8 mouse cellular contexts compared by ENCODE assay signal in genomic region chr10:80102216-80102915, GRCm38 (mm10). TPM values are rescaled to one million over a fixed set of nuclear protein-coding genes. Genes with fewer than 3 reads are reported as not detected.
DNase-seq lines count a peak whose midpoint lies in the region; ATAC-seq lines count a peak whose summit lies in the region.

No protein-coding gene starts in this region.

- H3K36me3 ChIP-seq in limb, embryonic 13.5 days: no peaks in the 10 kb centered on the region; the same call in 1 of the 2 replicates
- H3K36me3 ChIP-seq in midbrain, embryonic 15.5 days (replicated peaks): no peaks in the 10 kb centered on the region

- no peaks in the 10 kb centered on the region for H3K9me3 ChIP-seq in limb, embryonic 13.5 days
- H3K9me3 ChIP-seq in midbrain, embryonic 15.5 days: no peaks in the 10 kb centered on the region

- peak overlapping the region; percentile 92 for H3K4me3 ChIP-seq in limb, embryonic 13.5 days
- H3K4me3 ChIP-seq in midbrain, embryonic 15.5 days: peak overlapping the region; percentile 88

- H3K4me2 ChIP-seq in limb, embryonic 13.5 days (replicated peaks): peak overlapping the region; percentile 90
- H3K4me2 ChIP-seq in midbrain, embryonic 15.5 days: peak overlapping the region; percentile 93

- peak; percentile 67 for ATAC-seq in granulocyte monocyte progenitor cell, adult 5-6 weeks (replicated peaks; ENCODE audit: poor library complexity, severe bottlenecking)
- ATAC-seq in limb, embryonic 13.5 days (ENCODE audit: low FRiP score, low read depth): peak; percentile 86
- peak; percentile 87 for ATAC-seq in midbrain, embryonic 15.5 days (replicated peaks)

- H3K9ac ChIP-seq in limb, embryonic 13.5 days: peak overlapping the region; percentile 88
- peak overlapping the region; percentile 82 for H3K9ac ChIP-seq in midbrain, embryonic 15.5 days

- no peak overlapping the region; the same call in 1 of the 2 replicates for H3K27ac ChIP-seq in limb, embryonic 13.5 days
- peak overlapping the region; percentile 70 for H3K27ac ChIP-seq in midbrain, embryonic 15.5 days

- under 1% methylated on average over 59 of the region's 59 CpGs for WGBS in limb, embryonic 13.5 days
- under 1% methylated on average over 57 of the region's 59 CpGs for WGBS in midbrain, embryonic 15.5 days

- H3K27me3 ChIP-seq in limb, embryonic 13.5 days: no peaks in the 10 kb centered on the region
- H3K27me3 ChIP-seq in midbrain, embryonic 15.5 days (replicated peaks): no peaks in the 10 kb centered on the region

- DNase-seq in layer of hippocampus, adult 11-12 months (ENCODE audit: low spot score): peak; percentile 85
- no peak for DNase-seq in layer of hippocampus, adult 9-10 months (ENCODE audit: low spot score)
- peak; percentile 86 for DNase-seq in embryo, embryonic 9.5 days (ENCODE audit: extremely low spot score)
- peak; percentile 85 for DNase-seq in kidney, adult 11 months
- DNase-seq in spleen, adult 18-20 months: peak; percentile 82 to 92

- peaks cover 35% of the 10 kb centered on the region for H3K4me1 ChIP-seq in limb, embryonic 13.5 days
- peaks cover 23% of the 10 kb centered on the region for H3K4me1 ChIP-seq in midbrain, embryonic 15.5 days

RNA-seq across cellular contexts. Expression of gene Sbno2, which starts 3.0 kb away (rescaled TPM):
- 42.4 and 43.6 TPM in 2 replicates for total RNA-seq in granulocyte monocyte progenitor cell, adult 5-6 weeks (2014; fragmentation: Nextera tagmentation)
- total RNA-seq in granulocyte monocyte progenitor cell, adult 5-6 weeks (2017): 18.0 and 24.5 TPM in 2 replicates
- 13.5 and 15.2 TPM in 2 replicates for polyA plus RNA-seq in limb, embryonic 13.5 days (2015; fragmentation: Nextera tagmentation; extraction: Ambion mirVana)
- 13.8 and 16.8 TPM in 2 replicates for polyA plus RNA-seq in midbrain, embryonic 15.5 days (2015; fragmentation: Nextera tagmentation; extraction: Ambion mirVana)

RNA-seq across cellular contexts. Expression of gene Stk11, which starts 13.2 kb away (rescaled TPM):
- 94.5 and 150 TPM in 2 replicates for total RNA-seq in granulocyte monocyte progenitor cell, adult 5-6 weeks (2014; fragmentation: Nextera tagmentation)
- total RNA-seq in granulocyte monocyte progenitor cell, adult 5-6 weeks (2017): 121 and 132 TPM in 2 replicates
- 17.1 and 17.4 TPM in 2 replicates for polyA plus RNA-seq in limb, embryonic 13.5 days (2015; fragmentation: Nextera tagmentation; extraction: Ambion mirVana)
- polyA plus RNA-seq in midbrain, embryonic 15.5 days (2015; fragmentation: Nextera tagmentation; extraction: Ambion mirVana): 19.6 and 20.5 TPM in 2 replicates

RNA-seq across cellular contexts. Expression of gene Atp5d, which starts 36.1 kb away (rescaled TPM):
- 193 and 253 TPM in 2 replicates for total RNA-seq in granulocyte monocyte progenitor cell, adult 5-6 weeks (2014; fragmentation: Nextera tagmentation)
- total RNA-seq in granulocyte monocyte progenitor cell, adult 5-6 weeks (2017): 47.4 and 49.6 TPM in 2 replicates
- polyA plus RNA-seq in limb, embryonic 13.5 days (2015; fragmentation: Nextera tagmentation; extraction: Ambion mirVana): 456 and 475 TPM in 2 replicates
- polyA plus RNA-seq in midbrain, embryonic 15.5 days (2015; fragmentation: Nextera tagmentation; extraction: Ambion mirVana): 444 and 468 TPM in 2 replicates

RNA-seq across cellular contexts. Expression of gene Cbarp, which starts 38.3 kb away (rescaled TPM):
- 0.73 and 5.3 TPM in 2 replicates for total RNA-seq in granulocyte monocyte progenitor cell, adult 5-6 weeks (2014; fragmentation: Nextera tagmentation)
- 0.36 TPM in 1 of 2 replicates, not detected in the other for total RNA-seq in granulocyte monocyte progenitor cell, adult 5-6 weeks (2017)
- polyA plus RNA-seq in limb, embryonic 13.5 days (2015; fragmentation: Nextera tagmentation; extraction: Ambion mirVana): 7.4 and 8.1 TPM in 2 replicates
- 65.7 and 66.9 TPM in 2 replicates for polyA plus RNA-seq in midbrain, embryonic 15.5 days (2015; fragmentation: Nextera tagmentation; extraction: Ambion mirVana)

RNA-seq across cellular contexts. Expression of gene Midn, which starts 45.7 kb away (rescaled TPM):
- 26.7 and 36.8 TPM in 2 replicates for total RNA-seq in granulocyte monocyte progenitor cell, adult 5-6 weeks (2014; fragmentation: Nextera tagmentation)
- 10.0 and 17.4 TPM in 2 replicates for total RNA-seq in granulocyte monocyte progenitor cell, adult 5-6 weeks (2017)
- polyA plus RNA-seq in limb, embryonic 13.5 days (2015; fragmentation: Nextera tagmentation; extraction: Ambion mirVana): 22.9 and 23.2 TPM in 2 replicates
- polyA plus RNA-seq in midbrain, embryonic 15.5 days (2015; fragmentation: Nextera tagmentation; extraction: Ambion mirVana): 29.5 and 29.9 TPM in 2 replicates
